Mouse (Mus musculus): ENCODE data around the gene Pcp4l1. TPM values are rescaled to one million over a fixed set of nuclear protein-coding genes. Genes with fewer than 3 reads are reported as not detected.

Pcp4l1 gene
- polyA plus RNA-seq, 1 experiment = 28.3 TPM

DNA sequence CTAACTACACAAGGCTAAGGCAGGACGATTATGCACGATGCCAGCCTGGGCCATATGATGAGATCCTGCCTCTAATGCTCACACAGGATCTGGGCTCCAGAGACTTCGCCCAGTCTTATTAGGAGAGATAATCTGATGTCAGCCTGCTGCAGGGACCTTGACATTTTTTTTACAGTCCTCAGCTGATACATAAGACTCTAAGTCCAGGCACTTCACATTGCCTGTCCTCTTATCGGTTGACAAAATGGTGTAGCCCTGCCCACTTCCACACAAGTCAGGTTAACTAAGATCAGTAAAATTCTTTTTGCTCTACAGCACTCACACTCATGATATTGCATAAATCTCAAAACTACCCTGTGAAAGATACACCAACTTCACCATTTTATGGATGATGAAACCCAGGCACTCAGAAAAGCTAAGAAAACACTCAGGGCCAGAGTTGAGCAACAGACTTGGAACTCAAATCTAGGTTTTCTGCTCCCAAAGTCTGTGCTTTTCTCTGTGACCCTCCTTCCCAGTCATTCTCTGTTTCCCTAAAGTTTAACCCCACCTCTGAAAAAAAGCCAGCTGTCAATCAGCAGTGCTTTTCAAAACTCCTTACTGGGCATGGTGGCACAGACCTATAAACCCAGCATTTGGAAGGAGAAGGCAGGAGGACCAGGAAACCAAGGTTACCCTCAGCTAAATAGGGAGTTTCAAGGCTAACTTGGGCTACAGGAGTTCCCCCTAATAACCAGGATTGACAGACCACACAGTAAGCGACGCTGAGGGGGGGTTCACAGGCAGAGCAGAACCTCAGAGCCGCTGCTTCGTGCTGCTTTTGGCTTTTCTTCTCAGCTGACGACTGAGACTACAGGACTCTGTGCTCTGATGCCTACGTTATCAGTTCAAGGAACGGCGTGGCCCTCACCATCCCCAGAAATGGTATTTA is 37.0 kb upstream of the Pcp4l1 start:
- Histone ChIP-seq H3K4me3 (replicated peaks) (peak overlapping the region; percentile 91), H3K4me1 (peaks cover 68% of the 10 kb centered on the region), H3K36me3 (replicated peaks; ENCODE audit: low read length) (peaks cover 70% of the 10 kb centered on the region), H3K27me3 (replicated peaks) (no peaks in the 10 kb centered on the region), H3K9me3 (no peaks in the 10 kb centered on the region)
- TF ChIP-seq FLI1 (IDR thresholded peaks at IDR 0.05; ENCODE audit: low read length) (no peak), GATA1 (IDR thresholded peaks at IDR 0.05; ENCODE audit: borderline replicate concordance, low read length) (no peak)

GRCm38 (mm10) chr1:171232348-171232747 is 36.3 kb upstream of the Pcp4l1 start:
- Histone ChIP-seq H3K9me3 (no peaks in the 10 kb centered on the region), H3K4me1 (peaks cover 65% of the 10 kb centered on the region), H3K4me3 (replicated peaks) (peak overlapping the region; percentile 91), H3K27me3 (replicated peaks) (no peaks in the 10 kb centered on the region), H3K36me3 (replicated peaks; ENCODE audit: low read length) (peaks cover 70% of the 10 kb centered on the region)
- TF ChIP-seq GATA1 (IDR thresholded peaks at IDR 0.05; ENCODE audit: borderline replicate concordance, low read length) (no peak), FLI1 (IDR thresholded peaks at IDR 0.05; ENCODE audit: low read length) (no peak)

GRCm38 (mm10) chr1:171231844-171232243 is 35.8 kb upstream of the Pcp4l1 start:
- H3K4me3 ChIP-seq (replicated peaks) = peak overlapping the region; percentile 91

GRCm38 (mm10) chr1:171230215-171230614 is 34.1 kb upstream of the Pcp4l1 start:
- Histone ChIP-seq H3K4me3 (replicated peaks) (no peak overlapping the region), H3K4me1 (peaks cover 55% of the 10 kb centered on the region), H3K27me3 (replicated peaks) (no peaks in the 10 kb centered on the region), H3K36me3 (replicated peaks; ENCODE audit: low read length) (peaks cover 63% of the 10 kb centered on the region), H3K9me3 (no peaks in the 10 kb centered on the region)
- TF ChIP-seq GATA1 (IDR thresholded peaks at IDR 0.05; ENCODE audit: borderline replicate concordance, low read length) (no peak), FLI1 (IDR thresholded peaks at IDR 0.05; ENCODE audit: low read length) (no peak)

More at GRCm38 (mm10) chr1:171231844-171232243, 35.8 kb upstream of the Pcp4l1 start:
- Histone ChIP-seq H3K36me3 (replicated peaks; ENCODE audit: low read length) (peaks cover 68% of the 10 kb centered on the region), H3K4me1 (peaks cover 61% of the 10 kb centered on the region), H3K9me3 (no peaks in the 10 kb centered on the region), H3K27me3 (replicated peaks) (no peaks in the 10 kb centered on the region)
- TF ChIP-seq FLI1 (IDR thresholded peaks at IDR 0.05; ENCODE audit: low read length) (no peak), GATA1 (IDR thresholded peaks at IDR 0.05; ENCODE audit: borderline replicate concordance, low read length) (no peak)

DNA sequence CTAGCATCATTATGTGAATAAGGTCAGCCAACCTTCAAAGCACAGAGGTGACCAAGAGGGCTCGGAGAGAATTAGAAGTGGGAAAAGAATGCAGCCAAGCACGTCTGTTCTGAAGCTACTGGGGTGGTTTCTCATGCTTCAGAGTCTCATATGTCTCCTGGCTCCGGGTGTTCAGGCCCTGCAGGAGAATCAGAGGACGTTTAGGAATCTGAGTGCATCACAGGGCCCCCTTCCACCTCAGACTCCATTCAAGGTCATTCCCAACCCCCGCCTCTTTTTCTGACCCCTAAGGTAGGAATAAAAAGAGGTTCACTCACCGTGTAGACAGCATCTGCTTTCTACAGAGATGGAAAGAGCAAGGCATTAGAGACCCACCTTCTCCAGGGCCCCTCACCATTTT is 33.7 kb upstream of the Pcp4l1 start:
- H3K9me3 ChIP-seq = no peaks in the 10 kb centered on the region

DNA sequence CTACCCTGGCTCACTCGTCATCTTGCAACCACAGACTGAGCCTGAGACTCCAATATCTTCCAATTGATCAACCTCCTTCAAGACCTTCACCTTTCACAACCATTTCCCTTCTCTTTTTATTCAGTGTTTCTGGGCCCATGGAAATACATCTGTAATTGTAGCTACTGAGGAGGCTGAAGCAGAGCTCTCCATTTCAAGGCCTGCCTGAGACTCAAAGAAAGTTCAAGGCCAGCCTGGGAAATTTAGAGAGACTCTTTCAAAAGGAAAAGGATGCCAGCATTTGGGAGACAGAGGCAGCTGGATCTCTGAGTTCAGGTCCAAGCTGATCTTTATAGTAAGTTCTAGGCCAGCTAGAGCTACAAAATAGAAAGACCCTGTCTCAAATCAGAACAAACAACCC is 31.8 kb upstream of the Pcp4l1 start:
- no peaks in the 10 kb centered on the region for H3K27me3 ChIP-seq (replicated peaks)
- H3K9me3 ChIP-seq = no peaks in the 10 kb centered on the region
- peaks cover 55% of the 10 kb centered on the region for H3K36me3 ChIP-seq (replicated peaks; ENCODE audit: low read length)
- peaks cover 39% of the 10 kb centered on the region for H3K4me1 ChIP-seq
- no peak overlapping the region for H3K4me3 ChIP-seq (replicated peaks)
- no peak for TF ChIP-seq GATA1 (IDR thresholded peaks at IDR 0.05; ENCODE audit: borderline replicate concordance, low read length)
- TF ChIP-seq FLI1 (IDR thresholded peaks at IDR 0.05; ENCODE audit: low read length) = no peak

More for the DNA sequence above, 33.7 kb upstream of the Pcp4l1 start:
- Histone ChIP-seq H3K27me3 (replicated peaks) (no peaks in the 10 kb centered on the region), H3K36me3 (replicated peaks; ENCODE audit: low read length) (peaks cover 63% of the 10 kb centered on the region), H3K4me1 (peaks cover 50% of the 10 kb centered on the region), H3K4me3 (replicated peaks) (no peak overlapping the region)
- TF ChIP-seq FLI1 (IDR thresholded peaks at IDR 0.05; ENCODE audit: low read length) (no peak), GATA1 (IDR thresholded peaks at IDR 0.05; ENCODE audit: borderline replicate concordance, low read length) (no peak)

DNA sequence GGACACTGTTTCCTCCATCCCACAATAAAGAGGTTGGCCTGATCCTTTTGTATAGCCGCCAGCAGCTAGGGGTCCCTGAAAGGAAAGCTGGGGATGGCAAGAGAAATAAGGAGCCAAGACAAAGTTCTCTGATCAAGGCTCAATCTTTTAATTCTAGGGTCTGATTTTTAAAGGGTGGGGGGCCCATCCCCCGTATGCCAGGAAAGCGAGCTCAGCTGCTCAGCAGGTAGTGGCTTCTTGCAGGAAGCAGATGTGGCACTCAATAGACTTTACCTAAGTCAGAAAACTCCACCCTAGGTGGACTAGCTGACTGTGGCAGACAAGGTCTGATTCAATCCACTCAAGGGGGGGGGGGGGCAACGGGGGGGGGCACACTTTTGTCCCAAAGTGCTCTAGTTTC is 30.7 kb upstream of the Pcp4l1 start:
- Histone ChIP-seq H3K4me1 (peaks cover 32% of the 10 kb centered on the region), H3K4me3 (replicated peaks) (no peak overlapping the region), H3K9me3 (no peaks in the 10 kb centered on the region), H3K27me3 (replicated peaks) (no peaks in the 10 kb centered on the region), H3K36me3 (replicated peaks; ENCODE audit: low read length) (peaks cover 55% of the 10 kb centered on the region)
- no peak for TF ChIP-seq FLI1 (IDR thresholded peaks at IDR 0.05; ENCODE audit: low read length)
- no peak for TF ChIP-seq GATA1 (IDR thresholded peaks at IDR 0.05; ENCODE audit: borderline replicate concordance, low read length)

DNA sequence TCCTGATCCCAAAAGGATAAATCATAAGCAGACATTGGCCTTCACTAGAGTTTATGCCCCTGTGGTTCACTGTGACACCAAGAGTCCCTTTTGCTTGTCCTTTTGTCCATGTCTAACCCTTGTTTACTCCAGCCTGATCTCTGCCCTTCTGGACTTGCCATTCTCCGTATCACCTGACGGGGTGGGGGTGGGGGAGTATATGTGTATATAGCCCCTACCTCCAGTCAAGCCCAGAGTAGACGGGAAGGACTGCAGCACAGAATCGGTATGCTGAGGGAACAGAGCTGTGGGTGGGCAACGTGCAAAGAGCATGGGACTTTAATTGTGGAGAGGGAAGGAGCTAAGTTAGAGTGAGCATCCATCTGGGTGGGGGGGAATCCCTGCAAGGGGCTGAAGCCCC is 28.8 kb upstream of the Pcp4l1 start, which contains the start of gene Apoa2:
Gene Apoa2, plus strand, starts transcription at position 198 of the 400 bp plus-strand sequence.
- TF ChIP-seq GATA1 (IDR thresholded peaks at IDR 0.05; ENCODE audit: borderline replicate concordance, low read length) = no peak
- no peak for TF ChIP-seq FLI1 (IDR thresholded peaks at IDR 0.05; ENCODE audit: low read length)
- H3K36me3 ChIP-seq (replicated peaks; ENCODE audit: low read length) = peaks cover 51% of the 10 kb centered on the region
- no peaks in the 10 kb centered on the region for H3K9me3 ChIP-seq
- H3K27me3 ChIP-seq (replicated peaks) = no peaks in the 10 kb centered on the region
- H3K4me3 ChIP-seq (replicated peaks) = no peak within 1 kb of the TSS
- H3K4me1 ChIP-seq = peaks cover 30% of the 10 kb centered on the region

DNA sequence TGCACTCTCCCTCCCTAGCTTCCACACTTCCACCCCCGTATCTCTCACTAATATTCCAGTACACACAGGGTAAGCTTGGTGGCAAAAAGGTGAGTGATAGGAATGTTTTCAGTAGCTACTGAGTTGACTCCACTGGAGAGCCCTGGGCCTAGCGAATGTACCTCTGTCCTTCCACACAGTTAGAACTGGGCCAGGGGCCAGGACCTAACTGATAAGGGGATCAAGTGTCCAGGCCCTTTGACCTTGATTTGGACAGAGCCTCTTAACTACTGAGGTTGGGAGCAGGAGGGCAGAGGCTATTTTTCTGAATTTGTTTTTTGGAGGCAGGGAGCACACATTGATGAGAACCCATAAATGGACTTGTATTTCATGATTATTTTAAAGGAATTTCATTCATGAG is 27.7 kb upstream of the Pcp4l1 start:
- Histone ChIP-seq H3K4me1 (peaks cover 30% of the 10 kb centered on the region), H3K36me3 (replicated peaks; ENCODE audit: low read length) (peaks cover 53% of the 10 kb centered on the region), H3K4me3 (replicated peaks) (no peak overlapping the region), H3K27me3 (replicated peaks) (no peaks in the 10 kb centered on the region), H3K9me3 (no peaks in the 10 kb centered on the region)
- TF ChIP-seq GATA1 (IDR thresholded peaks at IDR 0.05; ENCODE audit: borderline replicate concordance, low read length) (no peak), FLI1 (IDR thresholded peaks at IDR 0.05; ENCODE audit: low read length) (no peak)

DNA sequence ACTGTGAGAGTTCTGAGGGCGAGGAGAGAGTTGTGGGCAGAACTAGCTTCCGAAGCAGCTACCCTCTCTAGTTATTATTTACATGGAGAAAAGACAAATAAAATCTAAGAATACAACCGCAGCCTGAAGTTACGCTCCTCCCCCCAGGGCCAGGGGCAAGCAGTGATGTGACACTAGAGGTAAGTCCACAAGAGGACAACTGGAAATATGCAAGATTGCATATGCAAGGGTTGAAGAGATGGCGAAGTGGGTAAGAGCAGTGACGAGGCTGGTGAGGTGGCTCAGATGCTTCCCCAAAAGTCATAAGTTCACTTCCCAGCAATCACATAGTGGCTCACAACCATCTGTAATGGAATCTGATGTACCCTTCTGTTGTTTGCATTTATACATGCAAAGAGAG is 27.1 kb upstream of the Pcp4l1 start:
- TF ChIP-seq GATA1 (IDR thresholded peaks at IDR 0.05; ENCODE audit: borderline replicate concordance, low read length) (no peak), FLI1 (IDR thresholded peaks at IDR 0.05; ENCODE audit: low read length) (no peak)
- H3K4me3 ChIP-seq (replicated peaks) = peak overlapping the region; percentile 93
- H3K36me3 ChIP-seq (replicated peaks; ENCODE audit: low read length) = peaks cover 53% of the 10 kb centered on the region
- H3K9me3 ChIP-seq = no peaks in the 10 kb centered on the region
- no peaks in the 10 kb centered on the region for H3K27me3 ChIP-seq (replicated peaks)
- H3K4me1 ChIP-seq = peaks cover 30% of the 10 kb centered on the region

Data from megakaryocyte, embryonic 14.5 days (primary cell).